Mouse (Mus musculus): Measurements from ENCODE around the gene D630039A03Rik.

D630039A03Rik gene

DNA sequence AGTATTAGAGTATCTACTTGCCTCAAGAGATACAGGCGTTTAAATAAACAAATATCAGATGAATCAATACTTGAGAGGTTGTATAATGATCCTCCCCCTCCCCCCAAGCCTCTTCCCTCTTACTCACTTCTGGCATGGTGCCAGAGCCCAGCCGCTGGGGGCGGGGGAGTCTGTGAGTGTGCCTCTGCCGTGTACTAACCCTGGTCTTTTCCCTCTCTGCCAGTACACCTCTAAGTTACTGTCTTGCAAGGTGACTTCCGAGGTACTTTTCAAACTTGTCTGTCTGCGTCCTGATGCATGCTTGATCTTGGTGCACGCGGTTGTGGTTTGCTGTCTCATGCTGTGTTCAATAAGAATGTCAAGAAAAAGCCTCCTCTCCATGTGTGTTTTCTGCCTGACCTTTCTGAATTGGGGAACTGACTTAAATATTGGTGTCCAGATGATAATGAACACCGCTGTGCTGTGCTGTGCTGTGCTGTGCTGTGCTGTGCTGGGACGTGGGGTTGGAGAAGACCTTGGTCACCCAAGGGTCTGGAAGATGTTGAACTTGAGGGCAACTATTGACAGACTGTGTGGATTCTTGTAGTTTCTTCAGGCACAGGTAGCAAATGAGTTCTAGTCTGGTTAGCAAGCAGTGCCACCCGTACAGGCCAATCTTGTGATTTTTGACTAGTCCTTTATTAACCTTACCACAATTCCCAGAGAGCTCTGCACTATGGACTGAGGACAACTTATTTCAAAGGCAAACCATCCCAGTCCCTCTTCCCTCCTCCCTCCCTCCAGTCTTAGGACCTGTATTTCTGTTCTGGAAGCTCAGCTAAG is 29.8 kb downstream of the D630039A03Rik start:
- peak; percentile 72 for DNase-seq

DNA sequence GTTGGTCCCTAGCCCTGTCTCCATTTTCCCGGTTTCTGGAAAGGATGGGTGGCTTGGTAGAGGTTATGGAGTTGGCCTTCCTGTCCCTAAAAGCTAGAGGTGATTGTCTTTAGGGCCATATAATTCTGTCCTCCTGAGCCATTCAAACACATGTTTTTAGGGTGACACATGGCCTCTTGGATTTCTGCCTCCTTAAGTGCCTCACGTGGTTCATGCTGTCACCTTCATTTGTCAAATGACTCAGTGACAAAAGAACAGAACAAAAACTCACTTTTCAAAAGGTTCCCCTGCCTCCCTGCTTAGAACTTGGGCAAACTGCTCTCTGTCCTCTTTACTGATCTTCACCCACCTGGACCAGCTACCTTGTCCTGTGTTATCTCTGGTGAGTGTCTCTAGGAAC is 30.9 kb downstream of the D630039A03Rik start:
- DNase-seq, result no peak

DNA sequence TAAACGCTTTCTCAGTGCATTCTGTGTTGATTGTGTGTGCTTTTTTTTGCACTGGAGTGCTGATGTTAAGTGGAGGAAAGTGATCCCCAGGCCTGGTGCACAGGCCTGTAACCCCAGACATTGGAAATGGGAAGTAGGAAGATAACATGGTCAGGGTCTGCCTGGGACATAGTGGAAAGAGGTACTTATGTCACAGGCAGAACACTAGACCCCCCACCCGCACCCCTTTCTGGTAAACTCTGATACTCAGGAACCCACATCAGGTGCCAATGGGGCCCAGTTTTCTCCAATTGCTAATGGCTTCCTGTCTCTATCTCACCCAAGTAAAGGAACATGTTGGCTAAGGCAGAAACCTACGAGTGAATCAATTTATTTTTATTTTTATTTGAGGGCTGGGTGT is 31.6 kb downstream of the D630039A03Rik start:
- no peak for DNase-seq

DNA sequence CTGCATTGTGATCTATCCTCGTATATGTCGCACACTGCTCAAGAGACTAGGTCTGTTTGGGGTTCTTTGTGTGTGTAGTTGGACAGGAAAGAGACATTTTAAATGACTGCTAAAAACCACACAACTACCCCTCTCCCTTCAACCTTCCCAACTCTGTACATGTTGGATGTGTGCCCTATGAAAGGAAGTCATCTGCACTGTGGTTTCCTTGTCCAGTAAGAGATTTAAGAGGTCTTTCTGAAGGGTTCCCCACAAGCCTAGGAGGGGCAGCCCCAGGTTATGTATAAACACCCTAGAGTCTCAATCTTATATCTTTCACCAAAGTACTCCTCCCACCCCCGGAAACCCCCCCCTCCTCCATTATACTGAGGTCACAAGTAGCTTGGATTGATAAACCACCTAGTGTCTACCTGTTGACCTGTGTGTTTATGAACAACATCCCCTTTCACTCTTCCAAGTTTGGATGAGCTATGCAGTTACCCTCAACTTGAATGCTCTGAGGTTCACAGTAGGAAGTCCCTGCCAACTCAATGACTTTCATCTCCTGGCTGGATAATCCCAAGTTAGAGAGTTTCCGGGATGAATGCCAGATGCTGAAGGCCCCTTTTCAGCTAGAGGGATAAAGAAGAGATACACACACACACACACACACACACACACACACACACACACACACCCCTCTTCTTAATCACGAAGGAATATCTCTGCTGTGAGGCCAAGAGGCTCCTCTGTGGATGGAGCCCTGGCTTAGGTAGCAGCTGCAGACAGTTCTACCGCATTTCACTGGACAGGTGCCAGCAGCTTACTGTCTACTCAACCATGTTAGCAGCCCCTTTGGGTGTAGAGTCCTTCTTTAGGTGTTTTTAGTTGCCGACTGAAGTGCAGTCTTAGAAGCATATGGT is 32.3 kb downstream of the D630039A03Rik start:
- peak; percentile 62 for DNase-seq

DNA sequence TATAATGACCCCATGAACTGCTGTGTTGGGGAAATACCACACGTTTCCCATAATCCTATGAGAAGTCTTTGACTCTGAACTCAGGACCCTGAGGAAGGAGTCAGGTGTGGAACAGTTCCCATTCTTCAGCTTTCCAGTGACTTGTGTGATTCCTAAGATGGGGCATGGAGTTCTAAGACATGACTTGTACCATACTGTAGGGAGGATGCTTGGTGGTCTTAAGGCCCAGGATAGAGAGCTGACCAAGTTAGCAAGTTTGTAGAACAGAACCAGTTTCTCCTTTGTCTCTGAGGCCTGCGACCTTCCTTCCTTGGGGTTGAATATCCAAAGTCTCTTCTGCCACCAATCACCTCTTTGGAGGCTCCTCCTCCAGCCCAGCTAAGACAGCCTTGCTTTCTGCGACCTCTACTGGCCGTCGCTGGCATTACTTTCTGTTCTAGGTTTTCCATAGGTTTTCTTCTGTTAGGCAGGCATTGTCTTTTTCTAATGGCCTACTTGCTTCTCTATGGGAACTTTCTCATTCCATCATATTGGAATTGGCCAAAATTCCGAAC is 36.2 kb downstream of the D630039A03Rik start:
- peak; percentile 86 for DNase-seq

DNA sequence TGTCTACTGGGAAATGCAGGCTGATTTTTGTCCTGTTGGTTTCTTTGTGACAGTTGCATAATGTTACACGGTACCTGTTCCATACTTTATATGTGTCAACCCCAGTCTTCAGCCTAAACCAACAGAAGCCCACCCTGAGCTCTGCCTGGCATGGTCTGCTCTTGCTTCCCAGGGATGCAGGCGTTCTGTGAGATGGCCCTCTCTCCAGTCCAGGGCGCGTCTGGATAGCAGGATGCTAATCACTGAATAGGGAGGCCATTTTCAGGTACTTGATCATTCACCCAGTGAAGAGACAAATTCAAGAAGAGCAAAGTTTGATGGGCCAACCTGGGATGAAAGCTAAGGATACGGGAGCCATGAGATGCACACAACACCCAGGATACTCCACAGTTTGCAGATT is 37.0 kb downstream of the D630039A03Rik start:
- no peak for DNase-seq

DNA sequence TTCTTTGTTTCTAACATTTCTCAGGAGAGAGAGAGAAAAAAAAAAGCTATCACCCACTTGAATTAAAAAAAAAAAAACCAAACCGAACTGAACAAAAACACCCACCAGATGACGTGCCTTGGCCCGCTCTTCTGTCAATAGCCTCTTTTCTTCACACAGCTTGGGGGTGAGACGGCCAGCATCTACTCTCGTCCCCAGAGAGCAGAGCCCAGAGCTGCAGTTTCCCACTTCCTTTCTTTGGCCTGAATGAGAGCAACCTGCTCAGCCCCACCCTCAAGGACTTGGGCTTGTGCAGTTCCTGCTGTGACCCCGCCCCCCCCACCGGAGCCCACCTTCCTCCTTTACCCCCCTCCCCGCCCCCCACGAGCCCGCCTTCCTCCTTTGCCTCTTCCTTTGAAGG is 48.6 kb downstream of the D630039A03Rik start:
- DNase-seq, result no peak

DNA sequence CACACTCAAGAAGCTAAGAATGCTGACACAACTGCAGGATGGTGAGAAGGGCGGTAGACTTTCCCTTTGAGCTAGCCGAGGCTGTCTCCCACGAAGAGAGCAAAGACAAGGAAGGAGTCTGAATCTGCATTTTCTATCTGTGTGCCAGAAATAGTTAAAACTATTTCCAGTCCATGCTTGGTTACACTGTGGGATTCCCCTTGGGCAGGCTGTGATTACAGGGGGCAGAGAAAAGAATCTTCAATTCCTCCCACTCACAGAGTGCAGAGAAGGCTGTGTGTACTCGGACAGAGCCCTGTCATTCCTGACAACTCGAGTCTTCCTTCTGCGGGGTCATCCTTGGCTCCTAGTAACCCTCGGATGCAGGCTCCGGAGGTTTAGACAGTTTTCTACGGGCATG is 49.1 kb downstream of the D630039A03Rik start:
- no peak for DNase-seq

DNA sequence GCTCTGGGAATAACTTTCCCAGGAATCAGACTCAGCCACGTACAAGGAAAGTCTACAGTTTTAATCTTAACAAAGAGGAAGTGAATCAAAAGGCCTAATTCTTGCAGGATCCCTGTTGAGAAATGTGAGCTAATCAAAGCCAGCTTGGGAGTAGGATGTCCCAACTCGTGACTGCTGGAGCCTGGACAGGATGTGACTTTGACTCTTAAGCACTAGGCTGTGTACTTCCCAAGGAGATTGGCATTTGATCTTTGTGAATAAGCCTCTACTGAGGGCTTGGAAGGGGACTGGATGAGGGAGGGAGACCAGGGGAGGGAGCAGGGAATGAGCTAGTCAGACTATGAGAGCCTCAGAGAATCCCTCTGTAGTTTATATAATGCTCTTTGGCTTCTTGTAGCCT is 50.0 kb downstream of the D630039A03Rik start:
- peak; percentile 63 for DNase-seq

DNA sequence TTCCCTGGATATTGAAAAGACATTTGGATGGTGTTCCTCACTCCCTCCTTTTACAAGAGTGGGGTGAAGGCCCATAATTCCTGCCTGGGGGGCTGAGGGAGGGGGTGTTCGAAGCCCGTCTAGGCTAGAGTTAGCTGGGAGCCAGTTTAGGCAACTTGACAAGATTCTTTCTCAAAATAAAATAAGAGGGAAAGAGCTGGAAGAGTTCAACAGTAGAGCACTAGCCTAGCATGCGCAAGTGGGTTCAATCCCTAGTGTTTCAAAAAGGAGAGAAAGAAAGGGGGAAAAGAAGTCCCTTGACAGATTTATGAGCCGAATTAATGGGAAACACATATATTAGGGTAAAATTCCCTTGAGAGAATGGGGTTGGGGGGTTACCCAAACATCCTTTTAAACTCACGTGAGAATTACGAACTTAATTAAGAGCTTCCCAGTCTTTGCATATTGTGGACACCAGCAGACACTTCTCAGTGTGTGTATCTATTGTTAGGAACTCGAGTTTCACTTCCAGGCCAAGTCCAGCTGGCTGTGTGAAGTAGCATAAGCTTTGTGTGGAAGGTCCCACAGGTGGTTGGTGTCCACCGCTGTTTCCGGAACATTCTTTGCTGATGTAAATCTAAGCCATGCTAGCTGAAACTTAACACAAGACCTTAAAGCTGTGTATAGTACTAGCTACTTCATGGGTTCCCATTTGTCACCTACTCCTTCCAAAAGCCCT is 53.7 kb downstream of the D630039A03Rik start:
- DNase-seq, result no peak

DNA sequence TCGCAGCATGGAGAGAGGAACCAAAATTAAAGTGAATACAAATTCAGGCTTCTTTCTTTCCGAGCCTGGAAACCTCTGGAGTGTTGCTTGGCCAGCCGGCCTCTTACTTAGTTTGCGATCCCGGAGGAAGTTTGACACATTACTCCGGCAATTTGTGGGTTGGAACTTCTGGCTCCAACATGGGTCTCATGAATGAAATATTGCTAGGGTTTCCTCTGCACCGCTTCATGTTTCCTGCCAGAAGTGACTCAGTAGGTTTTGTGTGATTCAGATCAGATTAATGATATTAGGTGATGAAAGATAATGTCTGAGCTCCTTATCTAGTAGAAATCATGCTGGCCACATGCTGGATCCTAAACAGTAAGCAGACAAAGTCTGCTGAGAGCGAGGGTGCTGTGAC is 54.2 kb downstream of the D630039A03Rik start:
- no peak for DNase-seq

DNA sequence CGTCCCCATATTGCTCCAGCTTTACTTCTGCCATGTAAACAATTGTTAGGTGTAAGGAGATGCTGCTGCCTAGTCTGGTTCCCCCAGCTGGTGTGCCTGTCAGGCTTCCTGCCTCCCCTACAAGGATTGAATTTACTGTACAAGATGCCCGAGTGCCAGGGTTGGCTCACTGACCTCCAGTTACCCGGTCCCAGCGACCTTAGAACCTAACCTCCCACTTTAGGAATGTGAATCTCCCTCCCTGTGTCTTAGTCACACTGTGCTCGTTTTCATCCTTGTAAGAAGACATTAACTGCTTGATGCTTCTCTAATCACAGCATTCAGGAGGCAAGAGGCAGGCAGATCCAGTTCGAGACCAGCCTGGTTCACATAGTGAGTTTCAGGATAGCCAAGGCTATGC is 54.9 kb downstream of the D630039A03Rik start:
- DNase-seq, result peak; percentile 78

DNA sequence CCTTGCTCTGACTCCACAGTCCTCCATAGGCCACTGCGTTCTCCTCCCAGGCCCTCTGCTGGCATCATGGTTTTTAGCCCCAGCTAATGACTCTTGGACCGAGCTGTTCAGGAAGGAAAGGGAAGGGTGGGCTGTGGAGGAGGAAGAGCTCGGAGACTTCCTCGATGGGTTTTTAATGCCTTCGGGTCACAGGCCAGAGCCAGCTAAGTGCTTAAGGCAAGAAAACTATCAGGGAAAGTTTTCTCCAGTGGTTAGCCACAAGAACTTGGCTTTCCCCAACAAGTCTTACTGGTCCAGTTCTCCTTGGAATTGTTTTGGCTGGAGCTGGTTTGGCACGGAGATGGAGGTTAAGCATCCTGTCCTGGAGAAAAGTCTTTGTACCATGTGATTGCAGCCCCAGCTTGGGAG is 55.9 kb downstream of the D630039A03Rik start:
- peak; percentile 66 for DNase-seq

Data from kidney, adult 9 months (tissue).